Mouse (Mus musculus) common myeloid progenitor, adult 5-6 weeks (primary cell): Measurements from ENCODE around the gene Qpctl. TPM values are rescaled to one million over a fixed set of nuclear protein-coding genes. Genes with fewer than 3 reads are reported as not detected.

Experiments
- ATAC-seq: replicated peaks from 2 replicates; pipeline ENCODE4 v1.8.0; 2016; ENCODE audit warnings: low read depth, mild to moderate bottlenecking, moderate TSS enrichment, inconsistent platforms; ENCODE audit not compliant: poor library complexity, severe bottlenecking
- total RNA-seq: library from RNA; stranded (forward); fragments of 200-1000, 187-1606 nt; gene quantifications from 2 replicates; pipeline ENCODE4 v1.2.3, GENCODE M21; 2017

Gene Qpctl
- total RNA-seq = 3.7 and 5.4 TPM in 2 replicates

DNA sequence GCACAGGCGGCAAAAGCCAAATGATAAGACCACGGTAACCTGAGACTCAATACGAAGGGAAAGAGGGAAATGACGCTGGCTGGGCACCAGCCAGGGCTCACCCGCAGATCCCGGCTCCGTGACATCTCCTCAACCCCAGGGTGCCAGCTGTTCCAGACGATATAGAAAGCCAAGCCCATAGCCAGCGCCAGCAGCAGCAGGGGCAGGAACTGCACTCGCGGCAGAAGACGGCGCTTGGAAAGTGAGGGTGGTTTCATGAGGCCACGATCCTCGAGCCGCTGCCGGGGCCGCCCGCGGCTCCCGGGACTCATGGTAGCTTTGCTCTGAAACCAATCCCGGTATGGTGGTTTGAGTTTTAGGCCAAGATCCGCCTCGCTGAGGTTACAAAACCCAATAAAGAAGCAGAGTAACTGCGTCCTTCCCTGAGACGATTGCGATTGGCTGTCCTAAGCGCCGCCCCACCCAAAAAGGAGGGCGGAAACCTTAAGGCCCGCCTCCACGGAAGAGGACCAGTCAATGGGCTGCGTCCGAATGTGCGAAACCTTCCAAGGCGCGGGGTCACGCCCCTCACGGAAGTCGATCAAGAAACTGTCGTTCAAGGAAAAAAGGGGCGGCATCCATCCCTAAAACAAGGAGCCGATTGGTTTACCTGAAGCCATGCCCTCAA, at the start of gene Qpctl:
Qpctl (minus strand) TSS at position 417 of the 667 bp plus-strand sequence.
- ATAC-seq = peak; percentile 87

DNA sequence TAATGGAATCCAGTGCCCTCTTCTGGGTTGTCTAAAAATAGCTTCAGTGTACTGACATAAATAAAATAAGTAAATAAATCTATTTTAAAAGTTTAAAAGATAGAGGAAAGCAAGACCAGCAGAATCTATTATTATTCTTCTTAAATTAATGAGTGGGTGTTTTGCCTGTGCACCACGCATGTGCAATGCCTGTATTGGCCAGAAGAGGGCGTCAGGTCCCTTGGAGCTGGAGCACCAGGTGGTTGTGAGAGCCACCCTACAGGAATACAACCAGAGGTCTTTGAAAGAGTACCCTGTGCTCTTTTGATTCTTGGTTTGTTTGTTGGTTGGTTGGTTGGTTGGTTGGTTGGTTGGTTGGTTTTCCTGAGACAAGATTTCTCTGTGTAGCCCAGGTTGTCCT, 48.9 kb upstream of the Qpctl start:
- peak; percentile 64 for ATAC-seq

DNA sequence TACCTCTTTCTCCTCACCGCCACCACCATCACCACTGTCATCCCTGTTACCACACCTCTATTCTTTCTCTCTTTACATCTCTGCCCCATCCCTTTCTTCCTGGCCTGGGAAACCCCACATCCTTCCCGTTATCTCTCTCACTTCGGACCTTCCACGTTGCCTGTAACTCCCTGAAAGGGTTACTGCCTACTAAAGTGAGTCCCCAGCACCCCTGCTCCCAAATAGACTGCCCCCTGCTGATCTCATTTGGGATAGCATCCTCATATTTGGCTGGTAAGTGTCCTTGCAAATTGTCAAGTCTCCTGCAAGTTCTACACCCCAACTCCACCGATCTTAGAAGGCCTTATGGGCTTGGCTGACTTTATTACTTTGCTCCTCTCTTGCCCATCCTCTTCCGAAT, 47.6 kb upstream of the Qpctl start:
- 0 out of 2 replicates have a peak, but pooled peaks have one; percentile 31 for ATAC-seq

DNA sequence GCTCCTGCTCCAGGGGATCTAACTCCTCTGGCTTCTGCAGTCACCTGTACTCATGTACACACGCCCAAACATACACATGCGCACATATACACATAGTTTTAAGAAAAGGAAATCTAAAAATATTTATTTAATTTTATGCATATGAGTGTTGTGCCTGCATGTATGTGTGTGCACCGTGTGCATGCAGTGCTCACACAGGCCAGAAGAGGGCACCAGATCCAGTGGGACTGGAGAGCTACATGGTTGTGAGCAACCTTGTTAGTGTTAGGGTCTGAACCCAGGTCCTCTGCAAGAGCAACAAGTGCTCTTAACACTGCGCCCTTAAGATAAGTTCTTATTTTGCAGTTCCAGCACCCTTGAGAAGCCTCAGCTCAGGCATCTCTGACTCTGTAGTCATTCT, 45.6 kb upstream of the Qpctl start:
- no peak for ATAC-seq

DNA sequence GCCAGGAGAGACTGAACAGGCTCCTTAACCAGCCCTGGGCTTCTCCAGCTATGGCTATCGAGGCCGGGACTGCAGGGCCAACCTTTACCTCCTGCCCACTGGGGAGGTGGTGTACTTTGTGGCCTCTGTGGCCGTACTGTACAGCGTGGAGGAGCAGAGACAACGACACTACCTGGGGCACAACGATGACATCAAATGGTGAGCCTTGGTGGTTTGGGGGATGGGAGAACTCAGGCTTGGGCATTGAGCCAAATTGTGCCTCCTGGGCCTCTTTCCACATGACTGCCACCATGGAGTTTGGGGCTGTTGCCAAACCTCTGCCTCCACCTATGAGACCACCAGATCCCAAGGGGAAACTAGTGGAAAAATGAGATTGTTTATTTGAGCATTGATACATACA, 35.7 kb upstream of the Qpctl start:
- ATAC-seq = no peak

DNA sequence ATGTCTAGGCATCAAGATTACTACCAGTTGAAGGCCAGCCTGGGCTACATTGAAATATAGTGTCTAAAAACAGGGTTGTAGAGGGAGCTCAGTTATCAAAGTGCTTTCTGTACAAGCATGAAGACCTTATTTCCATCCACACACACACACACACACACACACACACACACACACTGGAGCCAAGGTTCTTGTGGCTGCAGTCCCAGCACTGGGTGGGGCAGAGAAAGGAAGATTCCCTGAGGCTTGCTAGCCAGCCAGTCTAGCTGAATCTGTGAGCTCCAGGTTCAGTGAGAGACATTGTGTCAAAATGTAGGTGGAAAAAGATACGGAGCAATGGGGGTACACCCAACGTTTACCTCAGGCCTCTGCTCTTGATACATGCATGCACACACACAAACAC, 35.2 kb upstream of the Qpctl start:
- no peak for ATAC-seq

DNA sequence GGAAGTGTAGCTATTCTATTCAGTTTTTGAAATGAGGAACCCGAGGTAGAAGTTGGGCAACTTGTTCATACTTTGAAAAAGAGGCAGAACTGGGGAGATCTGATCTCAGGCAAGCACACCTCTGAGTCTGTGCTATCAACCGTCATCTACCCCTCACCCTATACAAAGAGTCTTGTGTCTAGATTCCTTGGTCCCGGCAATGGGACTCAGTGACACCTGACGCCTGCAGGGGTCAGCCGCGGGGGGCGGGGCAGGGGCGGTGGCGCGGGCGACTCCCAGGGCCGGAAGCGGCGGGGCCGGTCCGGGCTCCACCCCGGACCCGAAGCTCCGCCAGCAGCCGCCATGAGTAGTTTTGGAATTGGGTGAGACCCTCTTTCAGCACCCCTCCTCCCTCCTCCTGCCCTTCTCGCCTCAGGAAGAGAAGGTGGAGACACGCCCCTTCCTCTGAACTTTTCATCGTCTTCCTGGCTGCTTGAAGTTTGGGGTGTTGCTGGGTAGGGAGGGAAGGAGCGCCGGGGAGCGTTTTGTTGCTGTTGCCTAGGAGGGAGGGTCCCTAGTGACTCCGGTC, 31.9 kb upstream of the Qpctl start:
- ATAC-seq = peak; percentile 36

DNA sequence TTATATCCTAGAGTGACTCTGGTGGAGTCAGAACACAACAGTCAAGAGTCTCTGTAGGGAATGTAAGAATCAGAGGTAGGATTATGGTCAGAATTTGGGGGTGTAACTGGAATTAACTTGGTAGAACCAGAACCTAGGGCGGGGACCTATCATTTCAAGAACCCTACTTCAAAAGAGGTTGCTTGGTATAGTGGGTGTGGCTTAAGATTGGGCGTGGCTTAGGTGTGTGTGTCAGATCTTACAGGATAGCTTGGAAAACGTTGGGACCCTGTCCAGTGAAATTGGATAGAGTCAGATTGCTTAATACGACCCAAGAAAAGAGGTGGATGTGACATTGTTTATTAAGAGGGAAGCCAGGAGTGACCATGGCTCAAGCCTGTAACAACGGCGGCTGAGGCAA, 30.8 kb upstream of the Qpctl start:
- ATAC-seq = no peak

DNA sequence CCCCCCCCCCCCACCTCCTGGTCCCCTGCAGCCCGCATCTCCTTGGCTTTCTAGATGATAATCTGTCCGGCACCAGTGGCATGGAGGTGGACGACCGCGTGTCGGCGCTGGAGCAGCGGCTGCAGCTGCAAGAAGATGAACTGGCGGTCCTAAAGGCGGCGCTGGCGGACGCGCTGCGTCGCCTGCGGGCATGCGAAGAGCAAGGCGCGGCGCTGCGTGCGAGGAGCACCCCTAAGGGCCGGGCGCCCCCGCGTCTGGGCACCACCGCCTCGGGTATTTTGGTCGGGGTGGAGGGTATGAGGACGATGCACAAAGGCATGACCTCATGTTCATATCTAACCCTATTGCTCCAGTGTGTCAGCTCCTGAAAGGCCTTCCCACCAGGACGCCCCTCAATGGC, 30.1 kb upstream of the Qpctl start:
- peak; percentile 36; the same call in 1 of the 2 replicates for ATAC-seq

DNA sequence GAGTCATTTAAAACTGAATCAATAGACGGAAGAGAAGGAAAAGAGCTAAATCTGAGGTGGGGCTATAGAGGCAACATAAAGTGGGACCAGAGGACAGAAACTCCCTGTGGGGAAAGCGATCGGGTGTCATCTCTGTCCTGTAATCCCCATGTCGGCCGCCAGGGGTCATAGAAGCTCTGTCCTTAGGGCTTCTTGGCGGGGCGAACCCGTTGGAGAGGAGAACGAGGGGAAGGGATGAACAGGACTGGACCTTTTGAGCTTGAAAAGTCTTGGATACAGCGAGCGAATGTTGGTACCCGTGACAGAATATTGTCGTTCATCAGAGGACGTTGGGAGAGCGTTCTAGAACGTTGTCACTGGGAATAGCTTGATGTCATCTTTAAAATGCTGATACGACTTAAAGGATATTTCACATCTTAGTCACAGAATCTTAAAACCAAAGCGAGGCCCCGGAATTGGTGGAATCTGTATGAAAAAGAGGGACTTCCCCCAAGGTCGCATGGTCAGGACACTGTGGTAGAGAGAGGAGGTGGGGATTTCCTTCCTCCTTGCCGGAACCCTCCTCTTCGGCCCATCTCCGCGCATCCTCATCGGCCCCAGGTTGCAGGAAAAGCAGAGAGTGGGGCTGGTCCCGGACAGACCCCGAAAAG, 29.5 kb upstream of the Qpctl start:
- ATAC-seq = peak; percentile 55

DNA sequence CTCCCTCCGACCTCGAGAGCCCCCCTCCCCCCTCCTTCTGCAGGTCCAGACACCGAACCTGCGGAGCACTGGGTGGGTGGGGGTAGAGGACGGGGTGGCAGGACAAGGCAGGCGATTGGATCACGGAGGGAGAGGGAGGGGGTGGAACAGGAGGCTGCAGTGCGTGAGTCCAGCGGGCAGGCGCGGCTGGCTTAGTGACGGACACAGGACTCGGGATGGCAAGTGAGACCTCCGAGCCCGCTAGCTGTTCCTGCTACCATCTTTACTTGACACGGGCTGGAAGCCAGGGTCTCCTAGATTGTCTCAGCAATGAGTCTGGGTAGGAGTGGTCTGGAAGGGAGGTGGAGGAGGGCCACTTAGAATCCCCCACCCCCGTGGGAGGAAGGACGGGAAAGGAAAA, 28.9 kb upstream of the Qpctl start:
- no peak for ATAC-seq

DNA sequence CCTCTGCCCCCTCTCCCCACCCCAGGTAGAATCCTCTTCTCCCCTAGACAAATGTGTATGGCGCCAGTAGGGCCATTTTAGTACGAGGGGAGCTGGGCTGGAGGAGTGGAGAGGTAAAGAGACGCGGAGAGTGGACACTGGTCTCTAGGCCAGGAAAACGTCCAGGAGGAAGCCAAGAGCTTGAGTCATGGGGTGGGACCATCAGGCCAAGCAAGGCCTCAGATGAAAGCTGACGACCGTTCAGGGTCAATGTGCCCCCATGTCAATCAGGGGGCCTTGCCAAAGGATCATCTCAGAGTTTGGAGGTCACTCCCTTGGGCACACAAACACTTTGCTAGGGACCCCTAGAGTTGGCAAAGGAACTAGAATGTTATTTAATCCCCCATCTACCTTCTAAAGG, 28.1 kb upstream of the Qpctl start:
- ATAC-seq = no peak

DNA sequence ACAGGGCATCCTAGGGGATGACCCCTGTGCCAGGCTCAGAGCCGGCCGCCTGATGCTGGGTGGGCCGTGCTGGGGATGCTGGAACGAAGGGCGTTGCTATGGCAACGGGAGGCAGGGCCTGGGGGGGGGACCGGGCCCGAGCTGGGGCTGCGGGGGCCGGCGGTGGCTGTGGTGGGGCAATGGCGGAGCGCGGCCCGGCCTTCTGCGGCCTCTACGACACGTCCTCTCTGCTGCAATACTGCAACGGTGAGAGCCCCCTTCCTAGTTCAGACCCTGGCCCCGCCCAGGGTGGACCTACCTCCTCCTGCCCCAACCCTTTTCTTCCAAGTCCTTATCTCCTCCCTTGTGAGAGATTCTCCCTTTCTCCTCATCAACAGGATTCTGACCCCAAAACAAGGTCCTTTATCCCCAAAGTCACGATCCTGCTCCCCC, 27.4 kb upstream of the Qpctl start:
- no peak for ATAC-seq

DNA sequence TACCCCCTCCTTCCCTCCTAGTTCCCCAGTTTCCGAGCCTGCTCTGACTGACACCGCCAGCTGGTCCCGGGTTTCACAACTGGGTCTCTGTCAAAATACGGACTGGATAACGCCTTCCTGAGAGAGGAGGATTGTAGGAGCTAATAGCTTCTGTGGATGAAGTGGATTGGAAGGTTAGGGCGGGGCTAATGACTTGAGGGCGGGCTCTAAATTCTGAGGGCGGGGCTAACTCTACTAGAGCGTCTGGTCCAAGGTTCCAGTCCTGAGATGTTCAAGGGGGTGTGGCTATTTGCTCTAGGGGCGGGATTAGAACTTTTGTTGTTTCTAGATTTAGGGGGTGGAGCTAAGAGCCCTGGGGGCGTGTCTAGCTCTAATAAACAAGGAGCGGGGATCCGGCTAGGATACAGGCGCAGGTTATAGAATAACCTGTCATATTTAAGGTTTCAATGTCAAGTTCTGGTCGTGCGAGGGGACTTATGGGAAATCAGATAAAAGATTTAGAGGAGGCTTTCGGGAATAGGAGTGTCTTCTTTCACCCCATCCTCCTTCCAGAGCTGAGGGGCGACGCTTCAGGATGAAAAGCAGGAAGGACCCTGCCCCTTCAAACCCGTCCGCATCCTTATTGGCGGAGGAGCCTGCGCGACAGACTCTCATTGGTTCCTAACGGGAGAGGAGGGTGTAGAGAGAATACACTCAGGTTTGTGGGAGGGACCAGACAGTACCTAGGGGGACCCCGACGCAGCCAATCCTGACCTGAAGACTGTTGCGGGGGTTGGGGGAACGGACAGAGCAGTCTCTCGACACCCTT, 26.8 kb upstream of the Qpctl start, which contains the start of gene Eml2:
Eml2 (plus strand) TSS at position 714 of the 808 bp plus-strand sequence.
- ATAC-seq = peak; percentile 24

DNA sequence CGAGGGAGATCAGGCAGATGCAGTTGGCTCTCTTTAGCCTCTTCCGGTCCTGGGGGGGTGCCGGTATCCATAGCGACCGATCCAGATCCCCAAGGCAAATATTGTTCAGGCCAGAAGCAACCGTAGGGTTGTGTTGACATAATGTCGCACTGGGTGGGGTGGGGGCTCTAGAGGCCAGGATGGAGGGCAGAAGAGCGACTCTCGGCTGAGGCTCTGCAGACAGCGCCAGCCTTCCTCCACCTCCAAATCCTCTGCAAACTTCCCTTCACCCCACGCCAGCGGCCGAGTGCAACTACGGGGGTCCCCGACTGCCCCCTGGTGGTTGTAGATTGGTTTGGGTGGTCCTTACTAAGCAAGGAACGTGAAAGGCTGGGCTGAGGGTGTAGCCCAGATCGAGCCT, 23.8 kb upstream of the Qpctl start:
- ATAC-seq = peak; percentile 88

DNA sequence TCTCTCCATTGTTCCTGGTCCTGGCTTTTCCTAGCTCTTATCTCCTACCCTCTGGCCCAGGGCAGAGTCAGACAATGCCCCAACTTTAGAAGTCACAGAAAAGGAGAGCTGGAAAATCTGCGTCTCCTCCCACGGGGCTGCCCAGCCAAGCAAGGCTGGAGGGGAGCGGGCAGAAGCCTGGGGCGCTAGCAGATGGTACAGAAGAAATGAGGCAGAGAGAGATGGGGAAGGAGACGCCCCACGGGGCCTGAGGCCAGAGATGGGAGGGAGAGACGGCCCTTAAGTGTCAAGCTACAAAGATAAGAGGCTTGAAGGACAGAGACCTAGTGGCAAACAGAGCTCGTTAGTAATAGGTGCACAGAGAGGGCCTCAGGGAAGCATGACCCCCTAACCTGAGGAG, 22.7 kb upstream of the Qpctl start:
- no peak for ATAC-seq

DNA sequence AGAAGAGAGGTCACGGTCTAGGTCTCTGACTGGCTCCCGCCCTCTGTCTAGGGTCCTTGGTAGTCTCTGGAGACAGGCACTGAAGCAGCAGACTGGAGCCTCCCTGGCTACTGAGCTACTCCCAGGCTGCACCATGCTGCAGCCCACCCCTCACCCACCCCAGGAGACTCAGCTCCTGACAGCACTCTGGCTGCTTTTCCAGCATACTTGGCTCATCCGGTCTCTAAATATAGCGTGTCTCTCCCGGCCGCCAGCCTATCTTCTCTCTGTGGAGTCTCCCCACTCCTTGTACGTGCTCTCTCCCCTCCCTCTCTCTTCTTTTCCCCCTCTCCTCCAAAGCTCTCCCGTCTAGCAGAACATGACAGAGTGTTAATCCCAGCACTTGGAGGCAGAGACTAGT, 21.1 kb upstream of the Qpctl start:
- ATAC-seq = no peak

DNA sequence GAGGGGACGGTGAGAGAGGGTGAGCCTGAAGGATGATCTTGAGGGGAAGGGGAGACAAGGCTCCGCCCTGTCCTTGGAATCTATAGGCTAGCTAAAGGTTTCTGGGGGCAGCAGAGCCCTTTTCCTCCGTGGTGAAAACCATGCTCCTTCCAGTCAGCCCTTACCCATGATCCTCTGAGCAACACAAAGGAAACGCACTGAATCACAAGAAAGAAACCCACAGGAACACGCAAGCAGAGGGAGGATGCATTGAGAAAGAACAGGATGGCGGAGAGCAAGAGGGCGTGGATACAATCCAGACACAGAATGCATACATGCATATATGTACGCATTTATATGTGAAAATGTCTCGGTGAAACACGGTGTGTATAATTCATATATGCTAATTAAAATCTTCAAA, 20.4 kb upstream of the Qpctl start:
- ATAC-seq = no peak

DNA sequence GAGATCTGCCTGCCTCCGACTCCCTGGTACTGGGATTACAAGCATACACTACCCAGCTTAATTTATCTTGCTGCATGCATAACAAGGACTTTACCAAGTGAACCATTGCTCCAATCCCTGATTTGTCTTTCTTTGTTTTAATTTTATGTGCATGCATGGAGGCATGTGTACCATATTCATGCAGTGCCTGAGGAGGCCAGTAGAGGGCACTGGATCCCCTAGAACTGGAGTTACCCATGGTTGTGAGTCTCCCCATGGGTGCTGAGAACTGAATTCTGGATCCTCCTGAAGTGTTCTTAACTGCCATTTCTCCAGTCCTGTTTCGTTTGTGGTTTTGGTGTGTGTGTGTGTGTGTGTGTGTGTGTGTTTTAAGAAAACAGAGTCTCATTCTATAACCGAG, 17.9 kb upstream of the Qpctl start:
- no peak for ATAC-seq

DNA sequence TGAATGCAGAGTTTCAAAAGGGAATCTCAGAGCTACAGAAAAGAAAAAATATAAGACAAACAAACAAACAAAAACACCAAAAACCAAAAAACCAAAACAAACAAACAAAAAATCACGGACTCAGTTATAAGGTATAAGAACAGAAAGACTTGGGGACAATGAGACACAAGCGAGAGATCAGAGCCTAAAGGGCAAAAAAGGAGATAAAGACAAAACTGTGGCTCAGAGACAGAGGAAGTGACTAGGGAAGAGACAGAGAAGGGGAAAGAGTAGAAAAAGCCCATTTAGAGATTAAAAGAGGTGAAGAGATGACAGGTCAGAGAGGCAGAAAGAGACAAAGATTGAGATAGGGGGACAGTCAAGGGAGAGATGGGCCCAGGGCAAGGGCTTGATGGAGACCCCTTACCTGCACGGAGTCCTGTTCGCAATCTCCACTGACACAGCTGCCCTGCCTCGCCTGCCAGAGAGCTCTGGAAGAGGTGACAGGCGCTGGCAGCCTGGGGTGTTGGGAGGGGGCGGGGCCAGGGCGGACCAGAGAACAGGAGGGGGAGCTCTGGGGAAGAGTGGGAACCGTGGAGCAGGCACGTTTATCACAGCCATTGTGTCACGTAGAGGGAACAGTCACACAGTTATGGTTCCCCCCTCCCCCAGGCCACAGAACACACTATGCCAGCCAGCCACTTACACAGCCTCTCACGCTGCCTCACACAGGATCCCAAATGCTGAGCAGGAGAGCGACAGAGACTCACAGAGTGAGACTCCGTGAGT, 16.7 kb upstream of the Qpctl start, which contains the start of gene Gipr:
Gipr (minus strand) TSS at position 472 of the 768 bp plus-strand sequence.
- ATAC-seq = peak; percentile 44
